Mouse (Mus musculus) spleen, adult 2 months (tissue): Measurements from ENCODE around the gene Gpr107. TPM values are rescaled to one million over a fixed set of nuclear protein-coding genes. Genes with fewer than 3 reads are reported as not detected.

ENCODE experiments used
- DNase-seq, 2 experiments: peaks; one replicate each; pipeline versions ENCODE4 v3.0.0 to v3.0.0-alpha.2; 2012 to 2021; ENCODE audit warnings: low spot score in 2 of 2, low read depth in 1 of 2
- H3K27ac ChIP-seq: fragments of 200-500 bp; 2 replicates; pipeline ENCODE4 v1.5.1; 2012; ENCODE audit warnings: low read length, inconsistent platforms; ENCODE audit not compliant: insufficient read depth
- H3K27me3 ChIP-seq: fragments of 200-500 bp; 2 replicates; pipeline ENCODE4 v1.6.1; 2012; ENCODE audit warnings: mild to moderate bottlenecking, moderate library complexity, low read length, inconsistent platforms; ENCODE audit not compliant: control insufficient read depth, insufficient read depth
- H3K36me3 ChIP-seq: fragments of 200-500 bp; 2 replicates; pipeline ENCODE4 v1.6.1; 2012; ENCODE audit warnings: mild to moderate bottlenecking, low read length, inconsistent platforms; ENCODE audit not compliant: control insufficient read depth, insufficient read depth
- H3K4me1 ChIP-seq: fragments of 200-500 bp; 2 replicates; pipeline ENCODE4 v1.6.1; 2011; ENCODE audit warnings: inconsistent platforms; ENCODE audit not compliant: control insufficient read depth, insufficient read depth, insufficient read length
- H3K4me3 ChIP-seq: fragments of 200-500 bp; 2 replicates; pipeline ENCODE4 v1.5.1; 2011; ENCODE audit warnings: mild to moderate bottlenecking, inconsistent platforms; ENCODE audit not compliant: insufficient read depth, insufficient read length; ENCODE audit errors: extremely low read depth
- CTCF ChIP-seq: fragments of 200-500 bp; IDR thresholded peaks from 2 replicates; pipeline ENCODE4 v1.5.1; 2011; ENCODE audit warnings: mild to moderate bottlenecking, inconsistent platforms; ENCODE audit not compliant: insufficient read depth, insufficient read length, insufficient replicate concordance; ENCODE audit errors: extremely low read depth
- POLR2A ChIP-seq: fragments of 200-500 bp; IDR thresholded peaks from 2 replicates; pipeline ENCODE4 v1.6.1; 2011; ENCODE audit warnings: low read depth, low read length, inconsistent platforms
- WGBS: fragments of 180-500 bp; shearing (Covaris S2); methylation state at CpG from one replicate; pipeline ENCODE4 v1.1.7; 2018; 5-methylcytosine and 5-hydroxymethylcytosine counted together
- polyA plus RNA-seq: library from polyadenylated mRNA; depleted of rRNA; stranded (reverse); fragments of >200 nt; gene quantifications from 2 replicates; pipeline ENCODE4 v1.2.3, GENCODE M21; 2012

The Gpr107 gene
- polyA plus RNA-seq, 1 experiment, result 15.0 TPM

- H3K4me3 ChIP-seq, result no peak overlapping the region
- peaks cover 55% of the 10 kb centered on the region; the same call in 1 of the 2 replicates for H3K4me1 ChIP-seq
- TF ChIP-seq CTCF (no peak), POLR2A (no peak)
- no peaks in the 10 kb centered on the region for H3K27me3 ChIP-seq
- WGBS, result 72% methylated on average over 13 of the region's 13 CpGs
- no peak for DNase-seq
- H3K27ac ChIP-seq, result peak overlapping the region; percentile 9
- H3K36me3 ChIP-seq, result no peaks in the 10 kb centered on the region
Observed at GRCm38 (mm10) chr2:31135512-31135931, 16.6 kb upstream of the Gpr107 start.

- TF ChIP-seq POLR2A (no peak), CTCF (no peak)
- Histone ChIP-seq H3K27ac (no peak overlapping the region), H3K36me3 (no peaks in the 10 kb centered on the region), H3K4me3 (no peak overlapping the region), H3K4me1 (peaks cover 47% of the 10 kb centered on the region; the same call in 1 of the 2 replicates), H3K27me3 (no peaks in the 10 kb centered on the region)
- 38% methylated on average over 13 of the region's 13 CpGs for WGBS
- no peak for DNase-seq
Observed at GRCm38 (mm10) chr2:31136338-31136737, 15.8 kb upstream of the Gpr107 start.

GRCm38 (mm10) chr2:31137018-31137590, 15.0 kb upstream of the Gpr107 start:
- peaks cover 43% of the 10 kb centered on the region; the same call in 1 of the 2 replicates for H3K4me1 ChIP-seq
- 79% methylated on average over 14 of the region's 14 CpGs for WGBS
- no peaks in the 10 kb centered on the region for H3K27me3 ChIP-seq
- TF ChIP-seq CTCF (no peak), POLR2A (no peak)
- no peak for DNase-seq
- no peak overlapping the region for H3K4me3 ChIP-seq
- no peak overlapping the region for H3K27ac ChIP-seq
- H3K36me3 ChIP-seq, result no peaks in the 10 kb centered on the region

GRCm38 (mm10) chr2:31139174-31139632, 12.9 kb upstream of the Gpr107 start:
- Histone ChIP-seq H3K36me3 (no peaks in the 10 kb centered on the region), H3K27me3 (no peaks in the 10 kb centered on the region), H3K27ac (peak overlapping the region; percentile 65), H3K4me1 (peaks cover 47% of the 10 kb centered on the region; the same call in 1 of the 2 replicates), H3K4me3 (peak overlapping the region; percentile 4)
- no peak for TF ChIP-seq CTCF
- TF ChIP-seq POLR2A, result no peak
- no peak for DNase-seq
- WGBS, result 46% methylated on average over 10 of the region's 10 CpGs

- Histone ChIP-seq H3K27ac (peak overlapping the region; percentile 23; the same call in 1 of the 2 replicates), H3K4me1 (peaks cover 49% of the 10 kb centered on the region), H3K27me3 (no peaks in the 10 kb centered on the region), H3K4me3 (peak overlapping the region; percentile 77), H3K36me3 (no peaks in the 10 kb centered on the region)
- no peak for DNase-seq
- WGBS, result 31% methylated on average over 12 of the region's 12 CpGs
- TF ChIP-seq POLR2A (no peak), CTCF (no peak)
Observed at GRCm38 (mm10) chr2:31139991-31140771, 11.9 kb upstream of the Gpr107 start.

- TF ChIP-seq CTCF (no peak), POLR2A (no peak)
- no peaks in the 10 kb centered on the region for H3K36me3 ChIP-seq
- DNase-seq, result no peak
- H3K4me1 ChIP-seq, result peaks cover 47% of the 10 kb centered on the region
- no peaks in the 10 kb centered on the region for H3K27me3 ChIP-seq
- WGBS, result 2% methylated on average over 10 of the region's 10 CpGs
- H3K27ac ChIP-seq, result peak overlapping the region; percentile 92
- H3K4me3 ChIP-seq, result peak overlapping the region; percentile 77
Observed at GRCm38 (mm10) chr2:31140772-31141073, 11.4 kb upstream of the Gpr107 start.
